Mouse (Mus musculus) myocyte (in vitro differentiated cells): ENCODE measurements around the gene Epor. TPM values are rescaled to one million over a fixed set of nuclear protein-coding genes. Genes with fewer than 3 reads are reported as not detected.

Source experiments
- H3K27me3 ChIP-seq: one replicate; pipeline ENCODE4 v1.6.1; 2011; ENCODE audit not compliant: control insufficient read depth, insufficient read depth, insufficient read length
- H3K36me3 ChIP-seq: one replicate; pipeline ENCODE4 v1.6.1; 2011; ENCODE audit not compliant: control insufficient read depth, insufficient read depth
- H3K4me2 ChIP-seq: one replicate; pipeline ENCODE4 v1.6.1; 2011; ENCODE audit warnings: low read depth, control low read depth
- H3K4me3 ChIP-seq: one replicate; pipeline ENCODE4 v1.5.1; 2011; ENCODE audit warnings: mild to moderate bottlenecking, control low read depth, moderate library complexity
- H3K79me2 ChIP-seq: one replicate; pipeline ENCODE4 v1.6.1; 2011; ENCODE audit not compliant: control insufficient read depth, insufficient read depth
- H3ac ChIP-seq: one replicate; pipeline ENCODE4 v1.6.1; 2011; ENCODE audit not compliant: control insufficient read depth, insufficient read length
- CEBPB ChIP-seq: IDR thresholded peaks from 2 replicates; pipeline ENCODE4 v1.6.1; 2011; ENCODE audit warnings: mild to moderate bottlenecking, moderate library complexity; ENCODE audit not compliant: poor library complexity, insufficient read depth, severe bottlenecking
- E2F4 ChIP-seq: IDR thresholded peaks from one replicate; pipeline ENCODE4 v1.6.1; 2011; ENCODE audit warnings: mild to moderate bottlenecking, control low read depth, moderate library complexity; ENCODE audit not compliant: insufficient read depth
- MAX ChIP-seq: IDR thresholded peaks from one replicate; pipeline ENCODE4 v1.6.1; 2011; ENCODE audit warnings: low read depth, mild to moderate bottlenecking, control low read depth
- MYOD1 ChIP-seq, 3 experiments: IDR thresholded peaks; one replicate each; pipeline ENCODE4 v1.6.1; 2011; ENCODE audit warnings: control low read depth in 2 of 3, low read depth in 2 of 3, mild to moderate bottlenecking in 2 of 3, moderate library complexity in 1 of 3; ENCODE audit not compliant: insufficient read length in 2 of 3, control insufficient read depth in 1 of 3
- MYOG ChIP-seq, 3 experiments: IDR thresholded peaks; one replicate each; pipeline ENCODE4 v1.6.1; 2011; ENCODE audit warnings: control low read depth in 2 of 3, low read depth in 2 of 3, mild to moderate bottlenecking in 2 of 3; ENCODE audit not compliant: insufficient read length in 2 of 3, control insufficient read depth in 1 of 3, insufficient read depth in 1 of 3
- POLR2A ChIP-seq: IDR thresholded peaks from one replicate; pipeline ENCODE4 v1.6.1; 2011; ENCODE audit warnings: low read depth, mild to moderate bottlenecking, control low read depth, moderate library complexity; ENCODE audit not compliant: insufficient read length
- POLR2AphosphoS2 ChIP-seq: IDR thresholded peaks from one replicate; pipeline ENCODE4 v1.6.1; 2011; ENCODE audit warnings: low read depth, control low read depth; ENCODE audit not compliant: insufficient read length
- REST ChIP-seq: IDR thresholded peaks from one replicate; pipeline ENCODE4 v1.6.1; 2011; ENCODE audit warnings: mild to moderate bottlenecking, control low read depth, moderate library complexity; ENCODE audit not compliant: insufficient read depth, insufficient read length
- SRF ChIP-seq: IDR thresholded peaks from one replicate; pipeline ENCODE4 v1.6.1; 2011; ENCODE audit warnings: low read depth; ENCODE audit not compliant: control insufficient read depth, insufficient read length
- TCF12 ChIP-seq: IDR thresholded peaks from one replicate; pipeline ENCODE4 v1.6.1; 2011; ENCODE audit warnings: mild to moderate bottlenecking, control low read depth; ENCODE audit not compliant: poor library complexity, insufficient read depth, severe bottlenecking
- TCF3 ChIP-seq: IDR thresholded peaks from one replicate; pipeline ENCODE4 v1.6.1; 2011; ENCODE audit warnings: low read depth, control low read depth; ENCODE audit not compliant: insufficient read length
- USF1 ChIP-seq: IDR thresholded peaks from one replicate; pipeline ENCODE4 v1.6.1; 2011; ENCODE audit warnings: low read depth, mild to moderate bottlenecking, control low read depth, moderate library complexity
- polyA plus RNA-seq: library from polyadenylated mRNA; unstranded; fragments of >200 nt; fragmentation: generic; extraction: Trizol; gene quantifications from one replicate; pipeline ENCODE4 v1.2.1, GENCODE M21; 2012; ENCODE audit warnings: missing spikeins

The Epor gene
- polyA plus RNA-seq, 1 experiment: 3.2 TPM

GRCm38 (mm10) chr9:21926155-21926554 is 37.2 kb downstream of the Epor start:
- Histone ChIP-seq H3K79me2 (no peaks in the 10 kb centered on the region), H3ac (no peak overlapping the region), H3K36me3 (no peaks in the 10 kb centered on the region), H3K4me2 (peak overlapping the region; percentile 90), H3K27me3 (no peaks in the 10 kb centered on the region), H3K4me3 (peak overlapping the region; percentile 30)
- TF ChIP-seq POLR2A (no peak), TCF3 (no peak), CEBPB (no peak), E2F4 (no peak), USF1 (no peak), REST (no peak), SRF (no peak), MYOD1 (IDR thresholded peaks at IDR 0.05; ENCODE audit: control insufficient read depth in 1 of 3, insufficient read length in 2 of 3, low read depth in 2 of 3) (no peak), MAX (no peak)

DNA sequence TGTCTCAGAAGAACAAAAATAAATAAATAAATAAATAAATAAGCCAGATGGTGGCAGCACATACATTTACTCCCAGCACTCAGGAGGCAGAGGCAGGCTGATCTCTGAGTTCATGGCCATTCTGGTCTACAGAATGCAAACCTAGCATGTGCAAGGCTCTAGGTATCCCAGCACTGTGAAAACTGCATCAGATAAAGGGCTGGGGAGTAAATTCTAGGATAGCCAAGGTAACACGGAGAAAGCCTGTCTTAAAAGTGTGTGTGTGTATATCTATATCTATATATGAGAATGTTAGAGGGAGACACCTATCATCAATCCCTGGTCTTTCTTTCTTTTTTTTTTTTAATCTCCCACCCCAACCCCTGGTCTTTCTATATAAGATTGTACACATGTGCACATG is 37.8 kb downstream of the Epor start:
- TF ChIP-seq E2F4 (no peak), CEBPB (no peak), TCF12 (no peak), TCF3 (no peak), SRF (no peak), POLR2AphosphoS2 (no peak), REST (no peak), USF1 (no peak), MAX (no peak), POLR2A (no peak), MYOD1 (IDR thresholded peaks at IDR 0.05; ENCODE audit: control insufficient read depth in 1 of 3, insufficient read length in 2 of 3, low read depth in 2 of 3) (no peak), MYOG (IDR thresholded peaks at IDR 0.05; ENCODE audit: control insufficient read depth in 1 of 3, insufficient read depth in 1 of 3, insufficient read length in 2 of 3, low read depth in 2 of 3) (no peak)
- H3ac ChIP-seq: no peak overlapping the region
- H3K4me2 ChIP-seq: peak overlapping the region; percentile 90

DNA sequence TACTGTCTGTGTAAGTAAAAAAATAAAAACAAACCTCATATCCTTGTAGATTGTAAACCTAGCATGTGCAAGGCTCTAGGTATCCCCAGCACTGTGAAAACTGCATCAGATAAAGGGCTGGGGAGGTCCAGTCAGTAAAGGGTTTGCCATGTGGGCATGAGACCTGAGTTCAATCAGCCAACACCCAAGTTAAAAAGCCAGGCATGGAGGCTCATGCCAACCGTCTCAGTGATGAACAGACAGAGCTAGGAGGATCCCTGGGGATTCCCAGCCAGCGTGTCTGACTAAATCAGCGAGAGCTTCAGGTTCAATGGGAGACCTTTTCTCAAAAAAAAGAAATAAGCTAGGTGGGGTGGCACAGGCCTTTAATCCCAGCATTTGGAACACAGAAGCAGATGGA is 38.3 kb downstream of the Epor start:
- H3K4me3 ChIP-seq: no peak overlapping the region
- no peaks in the 10 kb centered on the region for H3K79me2 ChIP-seq
- H3ac ChIP-seq: no peak overlapping the region
- TF ChIP-seq USF1: no peak
- TF ChIP-seq POLR2AphosphoS2: no peak
- no peak for TF ChIP-seq TCF3
- no peak for TF ChIP-seq REST
- no peak for TF ChIP-seq POLR2A
- no peaks in the 10 kb centered on the region for H3K36me3 ChIP-seq
- no peaks in the 10 kb centered on the region for H3K27me3 ChIP-seq
- no peak overlapping the region for H3K4me2 ChIP-seq

More for the DNA sequence above, 37.8 kb downstream of the Epor start:
- Histone ChIP-seq H3K79me2 (no peaks in the 10 kb centered on the region), H3K27me3 (no peaks in the 10 kb centered on the region), H3K36me3 (no peaks in the 10 kb centered on the region), H3K4me3 (no peak overlapping the region)

GRCm38 (mm10) chr9:21924099-21924493 is 39.2 kb downstream of the Epor start:
- Histone ChIP-seq H3ac (no peak overlapping the region), H3K27me3 (no peaks in the 10 kb centered on the region), H3K4me2 (peak overlapping the region; percentile 14), H3K36me3 (no peaks in the 10 kb centered on the region), H3K79me2 (no peaks in the 10 kb centered on the region), H3K4me3 (no peak overlapping the region)
- TF ChIP-seq TCF12 (no peak), POLR2AphosphoS2 (no peak), CEBPB (peak; percentile 37)

GRCm38 (mm10) chr9:21923490-21924098 is 39.7 kb downstream of the Epor start:
- Histone ChIP-seq H3K4me3 (no peak overlapping the region), H3ac (no peak overlapping the region), H3K36me3 (no peaks in the 10 kb centered on the region), H3K79me2 (no peaks in the 10 kb centered on the region), H3K27me3 (no peaks in the 10 kb centered on the region), H3K4me2 (peak overlapping the region; percentile 37)
- TF ChIP-seq CEBPB (no peak), MYOG (IDR thresholded peaks at IDR 0.05; ENCODE audit: control insufficient read depth in 1 of 3, insufficient read depth in 1 of 3, insufficient read length in 2 of 3, low read depth in 2 of 3) (no peak)

DNA sequence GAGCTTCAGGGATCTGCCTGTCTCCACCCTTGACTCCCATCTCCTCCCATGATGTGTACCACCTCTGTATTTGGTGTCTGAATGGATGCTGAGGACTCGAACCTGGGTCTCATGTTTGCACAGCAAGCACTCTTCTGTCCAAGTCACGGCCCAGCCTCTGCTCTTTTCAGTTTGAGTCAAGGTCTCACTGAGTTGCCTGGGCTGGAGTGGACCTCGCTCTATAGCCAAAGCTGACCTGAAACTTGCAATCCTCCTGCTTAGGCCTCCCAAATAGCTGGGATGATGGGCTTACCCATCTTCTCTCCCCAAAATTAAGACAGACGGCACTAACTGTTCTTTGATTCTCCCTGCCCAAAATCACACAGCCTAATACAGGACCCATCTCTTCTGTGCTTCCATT is 40.3 kb downstream of the Epor start:
- Histone ChIP-seq H3K36me3 (no peaks in the 10 kb centered on the region), H3K79me2 (no peaks in the 10 kb centered on the region), H3K4me2 (peak overlapping the region; percentile 37), H3ac (no peak overlapping the region), H3K4me3 (no peak overlapping the region), H3K27me3 (no peaks in the 10 kb centered on the region)
- TF ChIP-seq MYOG (IDR thresholded peaks at IDR 0.05; ENCODE audit: control insufficient read depth in 1 of 3, insufficient read depth in 1 of 3, insufficient read length in 2 of 3, low read depth in 2 of 3): no peak
- TF ChIP-seq MYOD1 (IDR thresholded peaks at IDR 0.05; ENCODE audit: control insufficient read depth in 1 of 3, insufficient read length in 2 of 3, low read depth in 2 of 3): no peak
- TF ChIP-seq CEBPB: no peak
- TF ChIP-seq TCF12: no peak
- TF ChIP-seq MAX: no peak
- no peak for TF ChIP-seq E2F4
- no peak for TF ChIP-seq REST
- TF ChIP-seq TCF3: no peak
- no peak for TF ChIP-seq POLR2AphosphoS2
